ENCODE assay signal across 8 mouse cellular contexts in the genomic region with DNA sequence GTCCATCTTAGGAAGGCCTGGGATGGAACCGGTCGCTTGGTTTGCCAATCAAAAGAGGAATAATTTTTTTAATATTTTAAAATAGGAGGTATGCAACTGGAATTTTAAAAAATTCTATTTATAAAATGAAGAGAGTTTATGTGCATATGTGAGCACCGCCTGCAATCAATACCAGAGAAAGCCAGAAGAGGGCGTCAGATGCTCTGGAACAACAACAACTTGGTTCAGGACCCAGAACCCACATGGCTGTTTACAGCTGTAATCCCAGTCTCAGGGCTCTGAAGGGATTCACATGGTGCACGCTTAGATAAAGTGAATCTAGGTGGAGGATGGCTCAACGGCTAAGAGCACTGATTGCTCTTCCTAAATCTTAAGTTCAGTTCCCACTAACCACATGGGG. TPM values are rescaled to one million over a fixed set of nuclear protein-coding genes. Genes with fewer than 3 reads are reported as not detected.
DNase-seq lines count a peak whose midpoint lies in the region; ATAC-seq and TF ChIP-seq lines count a peak whose summit lies in the region.

No protein-coding gene starts in this region.

- no peaks in the 10 kb centered on the region for H3K9me3 ChIP-seq in kidney, postnatal 0 days (replicated peaks; ENCODE audit: low read length)
- H3K9me3 ChIP-seq in kidney, embryonic 16.5 days (ENCODE audit: low read length): no peaks in the 10 kb centered on the region
- H3K9me3 ChIP-seq in midbrain, embryonic 16.5 days (replicated peaks; ENCODE audit: control insufficient read depth, low read length, poor library complexity, severe bottlenecking): no peaks in the 10 kb centered on the region

- 85% methylated on average over 6 of the region's 6 CpGs for WGBS in kidney, postnatal 0 days
- WGBS in kidney, embryonic 16.5 days: 78% methylated on average over 6 of the region's 6 CpGs
- 79% methylated on average over 6 of the region's 6 CpGs for WGBS in midbrain, embryonic 16.5 days

- H3K4me2 ChIP-seq in kidney, postnatal 0 days (ENCODE audit: low read length): no peak overlapping the region
- no peak overlapping the region for H3K4me2 ChIP-seq in kidney, embryonic 16.5 days (replicated peaks; ENCODE audit: low read depth, low read length)
- H3K4me2 ChIP-seq in midbrain, embryonic 16.5 days (ENCODE audit: low read length): no peak overlapping the region

- H3K4me1 ChIP-seq in kidney, postnatal 0 days (replicated peaks; ENCODE audit: insufficient read depth, low read length): no peaks in the 10 kb centered on the region
- H3K4me1 ChIP-seq in kidney, embryonic 16.5 days (ENCODE audit: insufficient read depth, low read length): no peaks in the 10 kb centered on the region
- no peaks in the 10 kb centered on the region for H3K4me1 ChIP-seq in midbrain, embryonic 16.5 days (ENCODE audit: control insufficient read depth, insufficient read depth, low read length)

- no peak overlapping the region for H3K27ac ChIP-seq in kidney, postnatal 0 days
- no peak overlapping the region for H3K27ac ChIP-seq in kidney, embryonic 16.5 days (ENCODE audit: low read length)
- no peak overlapping the region for H3K27ac ChIP-seq in midbrain, embryonic 16.5 days (ENCODE audit: low read length)

- peak; percentile 50 for TF ChIP-seq CTCF in kidney, postnatal 0 days (IDR thresholded peaks at IDR 0.05; ENCODE audit: low read depth)

- peak; percentile 12 for DNase-seq in adrenal gland, postnatal 25 days
- DNase-seq in adrenal gland, postnatal 4 days (ENCODE audit: low spot score in 2 of 2): no peak
- DNase-seq in kidney, postnatal 0 days (ENCODE audit: low spot score): peak; percentile 44
- DNase-seq in B cell, adult 2 months: peak; percentile 54 to 55
- peak; percentile 46 for DNase-seq in embryo, embryonic 11 days

- no peak overlapping the region for H3K4me3 ChIP-seq in kidney, postnatal 0 days (replicated peaks; ENCODE audit: low read depth, low read length)
- no peak overlapping the region for H3K4me3 ChIP-seq in kidney, embryonic 16.5 days (ENCODE audit: low read length)
- H3K4me3 ChIP-seq in midbrain, embryonic 16.5 days (ENCODE audit: low read depth, low read length): no peak overlapping the region

- no peak overlapping the region for H3K9ac ChIP-seq in kidney, postnatal 0 days (ENCODE audit: low read depth, low read length)
- H3K9ac ChIP-seq in kidney, embryonic 16.5 days (replicated peaks; ENCODE audit: low read length): no peak overlapping the region
- no peak overlapping the region for H3K9ac ChIP-seq in midbrain, embryonic 16.5 days (ENCODE audit: low read depth, low read length)

- H3K27me3 ChIP-seq in kidney, postnatal 0 days (ENCODE audit: insufficient read depth, low read length): no peaks in the 10 kb centered on the region
- no peaks in the 10 kb centered on the region for H3K27me3 ChIP-seq in kidney, embryonic 16.5 days (ENCODE audit: insufficient read depth, low read length)
- no peaks in the 10 kb centered on the region for H3K27me3 ChIP-seq in midbrain, embryonic 16.5 days (ENCODE audit: control insufficient read depth, insufficient read depth, low read depth, low read length)

- no peak for ATAC-seq in kidney, postnatal 0 days (replicated peaks; ENCODE audit: low FRiP score, low read depth)
- no peak for ATAC-seq in kidney, embryonic 16.5 days (ENCODE audit: low FRiP score, low TSS enrichment)
- peak; percentile 42; the same call in 1 of the 2 replicates for ATAC-seq in midbrain, embryonic 16.5 days
- no peak for ATAC-seq in monocyte, adult 5-6 weeks (replicated peaks; ENCODE audit: insufficient number of reproducible peaks, low FRiP score, low TSS enrichment, poor library complexity, severe bottlenecking)

- H3K36me3 ChIP-seq in kidney, postnatal 0 days (ENCODE audit: insufficient read depth, low read length): peaks cover 71% of the 10 kb centered on the region
- peaks cover 76% of the 10 kb centered on the region for H3K36me3 ChIP-seq in kidney, embryonic 16.5 days (ENCODE audit: insufficient read depth, low read length)
- peaks cover 35% of the 10 kb centered on the region for H3K36me3 ChIP-seq in midbrain, embryonic 16.5 days (ENCODE audit: control insufficient read depth, insufficient read depth, low read length)

RNA-seq across cellular contexts. Expression of a gene that starts 36.3 kb away (rescaled TPM):
- 3.3 and 8.0 TPM in 2 replicates for total RNA-seq in adrenal gland, postnatal 25 days (2021)
- 1 to 10 TPM; 5.5 to 7.2 TPM for total RNA-seq in adrenal gland, postnatal 4 days (2021)
- polyA plus RNA-seq in kidney, postnatal 0 days (2015; fragmentation: Nextera tagmentation; extraction: Ambion mirVana): 8.6 and 9.9 TPM in 2 replicates
- 5.7 and 5.8 TPM in 2 replicates for polyA plus RNA-seq in kidney, embryonic 16.5 days (2015; fragmentation: Nextera tagmentation; extraction: Ambion mirVana)
- 38.9 and 44.4 TPM in 2 replicates for polyA plus RNA-seq in midbrain, embryonic 16.5 days (2015; fragmentation: Nextera tagmentation; extraction: Ambion mirVana)
- total RNA-seq in monocyte, adult 5-6 weeks (2017): 3.1 to 4.4 TPM (median 3.4 TPM) in 3 replicates

RNA-seq across cellular contexts. Expression of a gene that starts 42.8 kb away (rescaled TPM):
- total RNA-seq in adrenal gland, postnatal 25 days (2021): 24.0 and 30.9 TPM in 2 replicates
- 10 to 100 TPM; 18.4 to 20.1 TPM for total RNA-seq in adrenal gland, postnatal 4 days (2021)
- polyA plus RNA-seq in kidney, postnatal 0 days (2015; fragmentation: Nextera tagmentation; extraction: Ambion mirVana): 5.4 and 5.6 TPM in 2 replicates
- 10.4 and 11.1 TPM in 2 replicates for polyA plus RNA-seq in kidney, embryonic 16.5 days (2015; fragmentation: Nextera tagmentation; extraction: Ambion mirVana)
- polyA plus RNA-seq in midbrain, embryonic 16.5 days (2015; fragmentation: Nextera tagmentation; extraction: Ambion mirVana): 8.8 and 10.5 TPM in 2 replicates
- 69.8 to 97.4 TPM (median 81.6 TPM) in 3 replicates for total RNA-seq in monocyte, adult 5-6 weeks (2017)

RNA-seq across cellular contexts. Expression of a gene that starts 49.1 kb away (rescaled TPM):
- total RNA-seq in adrenal gland, postnatal 25 days (2021): 109 and 135 TPM in 2 replicates
- total RNA-seq in adrenal gland, postnatal 4 days (2021): 100 to 1,000 TPM; 146 to 155 TPM
- 34.9 and 38.1 TPM in 2 replicates for polyA plus RNA-seq in kidney, postnatal 0 days (2015; fragmentation: Nextera tagmentation; extraction: Ambion mirVana)
- 27.7 and 41.9 TPM in 2 replicates for polyA plus RNA-seq in kidney, embryonic 16.5 days (2015; fragmentation: Nextera tagmentation; extraction: Ambion mirVana)
- 42.4 and 45.4 TPM in 2 replicates for polyA plus RNA-seq in midbrain, embryonic 16.5 days (2015; fragmentation: Nextera tagmentation; extraction: Ambion mirVana)
- 175 to 230 TPM (median 207 TPM) in 3 replicates for total RNA-seq in monocyte, adult 5-6 weeks (2017)

Comparison
In these comparisons a context has a peak if more than half of its experiments do, and no peak if none do; other contexts are left out.
1. DNase-seq: peak in adrenal gland, postnatal 25 days (single experiment), kidney, postnatal 0 days (single experiment), B cell, adult 2 months (2 of 2) and embryo, embryonic 11 days (single experiment); none in adrenal gland, postnatal 4 days (0 of 2).